Comparison of ENCODE assay signal across 20 mouse cellular contexts in the genomic region with DNA sequence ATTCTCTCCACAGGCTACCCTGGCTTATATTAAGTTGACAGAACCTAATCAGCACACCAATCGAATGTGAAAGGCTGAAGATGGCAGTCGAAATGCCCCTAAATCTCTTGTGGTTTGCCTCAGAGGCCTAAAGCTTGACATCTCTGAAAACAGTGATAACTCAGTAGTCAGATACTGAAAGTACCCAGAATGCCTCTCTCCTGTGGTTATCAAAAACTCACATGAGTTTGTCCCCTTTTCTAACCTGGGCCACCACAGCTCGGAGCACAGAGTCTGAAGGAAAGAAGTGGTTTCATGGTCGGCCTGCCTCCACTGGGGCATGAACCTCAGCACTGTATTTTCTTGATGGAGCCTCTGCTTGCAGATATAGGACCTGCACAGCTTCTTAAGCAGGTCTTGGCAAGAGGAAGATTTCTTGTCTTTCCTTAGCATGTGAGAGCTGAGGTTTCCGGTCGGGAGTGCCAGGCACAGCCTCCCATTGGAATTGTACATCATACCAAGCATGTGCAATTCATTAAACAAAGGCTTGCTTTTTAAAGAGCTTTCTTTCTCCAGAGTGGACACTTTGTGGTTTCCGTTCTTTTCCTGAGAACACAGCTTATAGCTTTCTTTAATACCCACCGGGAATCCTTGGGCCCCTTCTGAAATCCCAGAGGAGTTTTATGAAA. TPM values are rescaled to one million over a fixed set of nuclear protein-coding genes. Genes with fewer than 3 reads are reported as not detected.
A peak's percentile ranks its signal among the peaks of the same experiment; 100 is the strongest.
DNase-seq lines count a peak whose midpoint lies in the region; ATAC-seq lines count a peak whose summit lies in the region.
"Had no signal": no experiment of that assay in that cellular context is flagged by ENCODE, and none has a peak within 500 bp of the region (broad histone marks: within the 10 kb centered on the region; RNA-seq: fewer than 3 reads in every experiment).

No protein-coding gene starts in this region.

- no peak for ATAC-seq in embryonic facial prominence, embryonic 12.5 days (ENCODE audit: insufficient number of reproducible peaks, insufficient read depth, low FRiP score, low TSS enrichment)
- ATAC-seq in hematopoietic stem cell, adult 5-6 weeks (replicated peaks in 1 of 2; ENCODE audit: insufficient read depth in 1 of 2, low FRiP score in 2 of 2, low TSS enrichment in 1 of 2, low read depth in 1 of 2, poor library complexity in 2 of 2, severe bottlenecking in 2 of 2), result peak; percentile 22 to 45; a peak in 2 of 4 replicates
- no peak for ATAC-seq in forebrain, embryonic 11.5 days (replicated peaks; ENCODE audit: low FRiP score)
- ATAC-seq in cerebellum, adult (ENCODE audit: insufficient number of reproducible peaks, low FRiP score, low TSS enrichment), result no peak
- ATAC-seq: forebrain, embryonic 15.5 days had no signal

- no peak for DNase-seq in embryonic facial prominence, embryonic 10.5 days (ENCODE audit: low spot score)
- DNase-seq in CD4-positive, CD25-positive, alpha-beta regulatory T cell, adult 2 months (ENCODE audit: low read depth, low spot score), result peak; percentile 47
- DNase-seq in spleen, adult 18-20 months, result peak; percentile 58 to 72
- no peak for DNase-seq in forebrain, embryonic 11.5 days (ENCODE audit: low spot score)
- no peak for DNase-seq in cerebellum, postnatal 10 days
- DNase-seq: cerebellum, adult 9-10 months; gastrocnemius, postnatal 25 days; kidney, adult 18-20 months; kidney, postnatal 4 days; layer of hippocampus, postnatal 36 days; liver; thymus, postnatal 36 days had no signal

- H3K4me2 ChIP-seq in embryonic facial prominence, embryonic 12.5 days (replicated peaks), result no peak overlapping the region
- H3K4me2 ChIP-seq in forebrain, embryonic 11.5 days (ENCODE audit: low read depth, low read length, severe bottlenecking), result no peak overlapping the region
- H3K4me2 ChIP-seq: embryonic facial prominence, embryonic 13.5 days; forebrain, embryonic 15.5 days; hindbrain, embryonic 12.5 days had no signal

- H3K9ac ChIP-seq in embryonic facial prominence, embryonic 12.5 days, result no peak overlapping the region
- H3K9ac ChIP-seq in forebrain, embryonic 11.5 days (ENCODE audit: low read length), result no peak overlapping the region
- H3K9ac ChIP-seq: embryonic facial prominence, embryonic 13.5 days; forebrain, embryonic 15.5 days; hindbrain, embryonic 12.5 days had no signal

- no peaks in the 10 kb centered on the region for H3K27me3 ChIP-seq in embryonic facial prominence, embryonic 12.5 days
- no peaks in the 10 kb centered on the region for H3K27me3 ChIP-seq in embryonic facial prominence, embryonic 10.5 days (replicated peaks; ENCODE audit: low read depth, poor library complexity, severe bottlenecking)
- no peaks in the 10 kb centered on the region for H3K27me3 ChIP-seq in forebrain, embryonic 11.5 days (ENCODE audit: control insufficient read depth, insufficient read depth, low read length)
- H3K27me3 ChIP-seq: embryonic facial prominence, embryonic 13.5 days; forebrain, embryonic 15.5 days; hindbrain, embryonic 12.5 days had no signal

- H3K9me3 ChIP-seq in embryonic facial prominence, embryonic 12.5 days, result no peaks in the 10 kb centered on the region
- no peaks in the 10 kb centered on the region for H3K9me3 ChIP-seq in embryonic facial prominence, embryonic 10.5 days
- no peaks in the 10 kb centered on the region for H3K9me3 ChIP-seq in forebrain, embryonic 11.5 days (ENCODE audit: control insufficient read depth, low read length)
- H3K9me3 ChIP-seq: embryonic facial prominence, embryonic 13.5 days; forebrain, embryonic 15.5 days; hindbrain, embryonic 12.5 days; midbrain, embryonic 10.5 days had no signal

- H3K4me3 ChIP-seq in embryonic facial prominence, embryonic 12.5 days, result no peak overlapping the region
- no peak overlapping the region for H3K4me3 ChIP-seq in embryonic facial prominence, embryonic 10.5 days
- no peak overlapping the region for H3K4me3 ChIP-seq in forebrain, embryonic 11.5 days (ENCODE audit: low read depth, low read length)
- H3K4me3 ChIP-seq: embryonic facial prominence, embryonic 13.5 days; forebrain, embryonic 15.5 days; hindbrain, embryonic 12.5 days; midbrain, embryonic 10.5 days had no signal

- 55% methylated on average over 8 of the region's 8 CpGs for WGBS in embryonic facial prominence, embryonic 12.5 days
- WGBS in embryonic facial prominence, embryonic 10.5 days, result 81% methylated on average over 8 of the region's 8 CpGs
- 82% methylated on average over 8 of the region's 8 CpGs for WGBS in forebrain, embryonic 11.5 days

- H3K27ac ChIP-seq in embryonic facial prominence, embryonic 12.5 days, result peak overlapping the region; percentile 7; the same call in 1 of the 2 replicates
- no peak overlapping the region for H3K27ac ChIP-seq in embryonic facial prominence, embryonic 10.5 days (replicated peaks)
- H3K27ac ChIP-seq in forebrain, embryonic 11.5 days (ENCODE audit: low read depth, low read length), result no peak overlapping the region
- H3K27ac ChIP-seq: embryonic facial prominence, embryonic 13.5 days; forebrain, embryonic 15.5 days; hindbrain, embryonic 12.5 days; midbrain, embryonic 10.5 days had no signal

- no peaks in the 10 kb centered on the region for H3K36me3 ChIP-seq in embryonic facial prominence, embryonic 12.5 days
- no peaks in the 10 kb centered on the region for H3K36me3 ChIP-seq in embryonic facial prominence, embryonic 10.5 days (replicated peaks)
- no peaks in the 10 kb centered on the region for H3K36me3 ChIP-seq in forebrain, embryonic 11.5 days (ENCODE audit: control insufficient read depth, insufficient read depth, low read length)
- H3K36me3 ChIP-seq: embryonic facial prominence, embryonic 13.5 days; forebrain, embryonic 15.5 days; hindbrain, embryonic 12.5 days; midbrain, embryonic 10.5 days had no signal

- no peaks in the 10 kb centered on the region for H3K4me1 ChIP-seq in embryonic facial prominence, embryonic 12.5 days
- H3K4me1 ChIP-seq in embryonic facial prominence, embryonic 10.5 days, result peaks cover 5% of the 10 kb centered on the region; the same call in 1 of the 2 replicates
- H3K4me1 ChIP-seq in forebrain, embryonic 11.5 days (replicated peaks; ENCODE audit: control insufficient read depth, insufficient read depth, low read length), result peaks cover 1% of the 10 kb centered on the region; the same call in 1 of the 2 replicates
- H3K4me1 ChIP-seq: hindbrain, embryonic 12.5 days had no signal

RNA-seq across cellular contexts. Expression of gene Tmem252, which starts 27.5 kb away (rescaled TPM):
- 2.0 and 2.4 TPM in 2 replicates for polyA plus RNA-seq in embryonic facial prominence, embryonic 12.5 days (2016; fragmentation: Nextera tagmentation; extraction: Ambion mirVana)
- 0.19 and 0.26 TPM in 2 replicates for polyA plus RNA-seq in embryonic facial prominence, embryonic 10.5 days (2016; fragmentation: Nextera tagmentation; extraction: Ambion mirVana)
- not detected in 2 replicates for total RNA-seq in hematopoietic stem cell, adult 5-6 weeks (2017)
- polyA plus RNA-seq in forebrain, embryonic 11.5 days (2014; fragmentation: Nextera tagmentation; extraction: Ambion mirVana), result 0.69 and 0.83 TPM in 2 replicates
- total RNA-seq: MEL had no signal

Comparison
In these comparisons a context has a peak if more than half of its experiments do, and no peak if none do; other contexts are left out.
1. ATAC-seq: peak in hematopoietic stem cell, adult 5-6 weeks (2 of 2); none in embryonic facial prominence, embryonic 12.5 days (single experiment), forebrain, embryonic 11.5 days (single experiment) and cerebellum, adult (single experiment).
2. DNase-seq: peak in CD4-positive, CD25-positive, alpha-beta regulatory T cell, adult 2 months (single experiment) and spleen, adult 18-20 months (2 of 2); none in embryonic facial prominence, embryonic 10.5 days (single experiment), forebrain, embryonic 11.5 days (single experiment) and cerebellum, postnatal 10 days (0 of 2).